Mouse (Mus musculus) left cerebral cortex, adult 9 months (tissue): ENCODE measurements around the gene Btrc.
"Not testable (repeated sequence)": the region's sequence is repeated elsewhere in the genome, so short reads cannot be mapped to it uniquely, and the experiment has no call there.

Source experiments
- DNase-seq, 2 experiments: peaks; one replicate each; pipeline ENCODE4 v3.0.0; 2022; ENCODE audit warnings: low spot score in 2 of 2

Gene Btrc

GRCm38 (mm10) chr19:45530200-45530995 lies 166.9 kb downstream of the Btrc start:
- DNase-seq = no peak

GRCm38 (mm10) chr19:45531554-45531953 lies 168.0 kb downstream of the Btrc start:
- no peak for DNase-seq

DNA sequence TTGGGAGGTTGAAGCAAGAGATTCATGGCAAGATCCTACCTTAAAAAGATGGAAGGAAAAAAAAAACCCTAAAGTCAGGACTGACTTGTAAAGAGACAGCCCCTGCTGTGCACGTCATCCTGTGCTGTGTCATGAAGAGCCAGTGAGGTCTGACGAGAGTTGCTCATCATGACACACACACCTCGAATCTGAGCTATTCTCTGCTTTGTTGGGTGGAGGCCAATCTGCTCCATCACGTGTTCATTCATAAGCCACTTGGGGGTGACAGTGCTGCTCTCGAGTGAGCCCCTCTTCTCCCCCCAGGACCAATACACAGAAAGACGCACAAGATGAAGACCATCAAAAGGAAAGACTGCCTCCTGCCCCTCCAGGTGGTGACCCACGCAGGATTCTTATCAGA lies 170.1 kb downstream of the Btrc start:
- DNase-seq = no peak

DNA sequence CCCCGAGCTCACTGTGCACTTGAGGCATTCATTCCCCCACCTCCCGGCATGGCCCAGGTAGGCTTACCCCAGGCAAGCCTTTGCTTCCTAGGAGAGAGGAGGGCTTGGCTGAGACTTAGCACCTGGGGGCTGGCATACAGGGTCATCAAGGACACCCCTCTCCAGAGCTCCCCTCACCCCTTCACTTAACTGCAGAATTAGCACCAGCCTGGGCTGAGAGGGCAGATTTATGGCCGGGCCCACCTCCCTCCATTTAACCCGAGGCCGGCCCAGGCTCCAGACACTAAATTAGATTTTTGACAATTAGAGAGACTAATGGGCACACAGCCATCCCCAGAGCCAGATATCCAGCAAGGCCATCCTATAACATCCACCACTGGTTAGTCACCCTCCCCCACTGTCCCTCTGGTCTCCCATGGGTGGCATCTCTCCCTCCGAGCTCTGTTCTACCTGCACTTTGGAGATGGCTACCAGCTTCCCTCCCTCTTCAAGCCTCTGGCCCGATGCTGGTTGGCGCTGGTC lies 171.7 kb downstream of the Btrc start:
- no peak for DNase-seq

GRCm38 (mm10) chr19:45535929-45536328 lies 172.4 kb downstream of the Btrc start:
- DNase-seq = no peak

DNA sequence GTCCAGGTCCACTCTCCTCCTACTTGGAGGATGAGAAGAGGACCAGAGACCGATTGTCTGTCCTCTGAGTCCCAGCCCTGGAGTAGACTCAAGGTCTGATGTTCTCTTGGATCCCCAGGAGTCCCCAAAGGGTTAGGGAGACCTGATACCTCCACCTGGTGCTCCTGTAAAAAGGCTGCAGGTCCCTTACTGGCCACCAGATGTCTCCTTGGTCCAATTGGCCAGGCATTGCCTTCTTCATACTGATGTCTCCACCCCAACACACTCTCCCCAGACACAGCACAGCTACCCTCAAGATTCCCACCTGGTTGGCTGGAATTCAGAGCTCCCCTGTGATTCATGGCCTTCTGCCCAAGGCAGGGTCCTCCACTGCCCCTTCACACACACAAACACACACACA lies 174.0 kb downstream of the Btrc start:
- peak in 1 of 2 experiments; percentile 58 for DNase-seq

DNA sequence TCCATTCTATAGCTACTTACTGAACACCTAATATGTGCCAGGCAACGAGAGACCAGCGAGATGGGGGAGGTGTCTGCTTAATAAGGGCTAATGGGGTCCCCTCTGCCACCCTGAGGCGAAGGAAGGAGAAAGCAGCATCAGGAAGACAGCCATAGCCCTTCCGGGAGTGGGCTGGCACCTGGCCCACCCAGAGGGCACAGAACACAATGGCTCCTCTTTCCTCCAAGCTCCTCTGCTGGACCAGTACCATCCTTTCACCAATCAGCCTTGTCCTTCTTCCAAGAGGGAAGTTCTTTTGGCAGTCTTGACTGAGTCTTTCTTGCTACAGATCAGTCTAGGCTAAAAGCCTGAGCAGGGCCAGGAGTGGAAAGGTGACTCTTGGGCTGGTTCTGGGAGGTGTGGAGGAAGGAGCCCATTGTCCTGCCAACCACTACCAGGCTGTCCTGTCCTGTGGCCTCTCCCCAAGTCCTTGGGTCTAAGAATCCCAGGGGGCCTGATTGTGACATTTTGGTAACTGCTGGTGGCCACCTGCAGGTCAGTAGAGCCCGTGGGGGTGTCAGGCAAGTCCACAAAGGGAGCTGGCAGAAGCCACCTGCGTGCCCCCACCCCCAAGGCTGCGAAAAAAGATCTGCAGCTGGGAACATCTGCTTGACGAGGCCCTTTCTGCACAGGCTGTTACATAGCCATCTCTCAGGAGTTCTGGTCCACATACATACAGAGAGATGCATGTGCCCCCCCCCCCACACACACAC lies 177.3 kb downstream of the Btrc start:
- no peak for DNase-seq

DNA sequence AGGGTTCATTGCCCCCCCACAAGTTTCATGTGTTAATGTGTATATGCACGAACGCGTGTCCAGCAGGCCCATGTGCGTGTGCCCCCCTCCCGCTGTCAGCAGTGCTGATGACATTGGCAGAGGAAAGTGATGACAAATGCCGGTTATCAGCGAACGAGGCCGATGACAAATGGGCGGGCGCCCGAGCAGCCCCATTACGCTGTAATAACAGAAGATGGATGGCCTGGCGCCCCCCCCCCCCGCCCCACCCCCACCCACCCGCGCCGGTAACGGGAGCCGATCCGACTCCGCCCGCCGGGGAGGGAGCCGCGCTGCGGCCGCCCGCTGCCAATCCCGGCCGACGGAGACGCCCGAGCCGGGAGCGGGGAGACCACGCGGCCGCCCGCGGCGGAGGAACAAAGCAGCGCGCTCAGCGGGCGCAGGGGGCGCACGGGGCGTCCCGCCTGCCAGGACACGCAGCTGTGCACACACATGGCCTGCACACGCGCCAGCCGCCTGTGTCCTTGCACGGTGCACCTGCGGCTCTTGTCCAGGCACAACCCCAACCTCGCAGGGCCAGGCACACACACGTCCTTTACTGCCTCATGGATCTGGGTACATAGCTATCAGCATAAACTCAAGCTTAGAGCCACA lies 178.0 kb downstream of the Btrc start:
- DNase-seq = peak in 1 of 2 experiments; percentile 48

- no peak for DNase-seq
Measured at GRCm38 (mm10) chr19:45542061-45542460, 178.5 kb downstream of the Btrc start.

GRCm38 (mm10) chr19:45544152-45544924 lies 180.8 kb downstream of the Btrc start:
- no peak for DNase-seq

DNA sequence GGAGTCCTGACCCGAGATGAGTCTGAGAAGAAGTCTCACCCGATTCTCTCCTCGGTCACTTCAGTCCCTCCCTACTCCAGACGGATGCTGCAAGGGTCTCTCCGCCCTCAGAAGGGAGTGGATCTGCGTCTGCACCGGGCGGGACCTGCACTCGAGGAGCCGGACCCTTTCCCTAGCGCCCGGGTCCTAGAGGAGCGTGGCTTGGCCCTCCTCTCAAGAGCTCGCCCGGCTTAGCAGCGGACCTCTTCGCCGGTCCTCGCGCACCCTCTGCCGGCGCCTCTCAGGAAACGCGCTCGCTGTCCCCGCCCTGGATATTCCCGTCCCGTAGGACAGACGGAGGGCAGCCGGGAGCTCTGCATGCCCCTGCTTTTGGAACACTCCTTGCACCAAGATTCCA lies 181.4 kb downstream of the Btrc start:
- DNase-seq = peak in 1 of 2 experiments; percentile 84

- not testable (repeated sequence) for DNase-seq
Measured at GRCm38 (mm10) chr19:45548196-45548595, 184.7 kb downstream of the Btrc start.

GRCm38 (mm10) chr19:45549128-45549915 lies 185.8 kb downstream of the Btrc start:
- DNase-seq = no peak

DNA sequence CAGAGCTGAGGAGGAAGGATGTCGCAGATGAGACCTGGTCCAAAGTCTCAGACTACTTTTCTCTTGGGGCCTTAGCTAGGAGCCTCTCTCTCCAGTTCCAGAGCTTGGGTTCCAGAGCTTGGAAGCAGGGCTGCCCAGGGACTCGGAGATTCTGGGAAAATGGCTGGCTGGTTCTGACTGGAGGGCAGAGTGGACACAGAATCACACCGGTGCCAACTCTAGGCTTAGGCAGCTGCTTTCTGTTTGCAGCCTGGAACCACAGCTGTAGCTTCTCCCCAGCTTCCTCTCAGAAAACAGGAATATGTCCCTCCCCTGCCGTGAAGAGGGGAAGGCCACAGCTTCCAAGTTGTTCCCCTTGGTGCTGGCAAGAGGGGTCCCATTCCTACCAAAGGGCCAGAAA lies 186.4 kb downstream of the Btrc start:
- no peak for DNase-seq

DNA sequence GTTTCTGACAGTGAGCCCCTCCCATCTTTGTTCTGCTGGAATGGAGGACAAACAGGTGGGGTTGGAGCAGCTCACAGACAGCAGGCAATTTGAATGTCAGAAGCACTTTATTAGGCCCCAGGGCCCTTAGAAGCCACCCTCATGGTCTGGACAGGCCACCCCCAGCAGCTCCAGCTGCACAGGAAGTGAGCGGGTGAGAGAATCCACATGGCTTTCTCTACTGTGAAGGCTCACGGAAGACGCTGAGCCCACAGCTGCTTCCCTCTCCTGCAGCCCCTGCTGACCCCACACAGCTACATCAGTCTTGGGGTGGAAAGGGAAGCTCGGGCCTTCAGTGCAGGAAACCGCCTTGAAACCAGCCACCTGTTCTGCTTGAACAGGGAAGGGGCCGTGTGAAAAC lies 188.7 kb downstream of the Btrc start:
- no peak for DNase-seq

GRCm38 (mm10) chr19:45554136-45554535 lies 190.6 kb downstream of the Btrc start:
- no peak for DNase-seq

DNA sequence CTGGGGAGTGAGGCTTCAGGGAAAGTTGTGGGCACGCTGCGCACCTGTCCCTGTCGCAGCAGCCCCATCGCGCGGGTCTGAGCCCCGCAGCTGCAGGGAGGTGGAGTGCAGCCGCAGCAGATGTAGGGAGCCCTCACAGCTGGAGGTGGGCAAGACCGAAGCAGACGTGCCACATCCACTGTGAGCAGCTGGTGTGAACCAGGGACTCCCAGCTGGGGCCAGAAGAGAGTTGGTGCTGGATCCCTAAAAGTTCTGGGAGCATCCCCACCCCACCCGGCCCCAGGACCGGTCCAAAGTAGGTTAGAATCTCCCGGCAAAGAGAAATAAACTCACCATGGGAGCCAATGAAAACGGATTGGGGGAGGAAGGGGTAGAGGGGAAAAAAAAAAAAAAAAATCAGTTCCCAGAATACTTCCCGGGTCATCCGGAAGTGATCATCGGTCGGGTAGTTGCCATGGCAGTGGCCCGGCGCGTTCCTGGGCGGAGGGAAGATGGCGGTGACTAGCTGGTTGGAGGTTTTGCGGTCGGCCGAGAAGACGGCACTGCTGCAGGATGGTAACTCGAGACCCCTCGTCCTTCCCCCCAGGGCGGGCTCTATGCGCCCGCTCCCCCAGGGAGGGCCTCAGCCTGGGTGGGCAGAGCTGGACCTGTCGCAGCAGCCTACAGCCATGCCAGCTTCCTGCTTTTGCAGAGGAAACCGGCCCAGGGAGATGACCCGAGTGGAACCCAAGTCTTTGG lies 196.8 kb downstream of the Btrc start, which contains the start of the genes Poll and Gm17018:
Gene Poll, minus strand, starts transcription at position 379 of the 738 bp plus-strand sequence.
Gene Gm17018, plus strand, starts transcription at position 463 of the 738 bp plus-strand sequence.
- DNase-seq = peak; percentile 65 to 83

GRCm38 (mm10) chr19:45565925-45566715 lies 202.6 kb downstream of the Btrc start:
- DNase-seq = no peak

- no peak for DNase-seq
Measured at GRCm38 (mm10) chr19:45567367-45567766, 203.8 kb downstream of the Btrc start.
